Mouse (Mus musculus) stomach, embryonic 16.5 days (tissue): Measurements from ENCODE around the gene Tgif1. TPM values are rescaled to one million over a fixed set of nuclear protein-coding genes. Genes with fewer than 3 reads are reported as not detected.
A peak's percentile ranks its signal among the peaks of the same experiment; 100 is the strongest.

Experiments used
- ATAC-seq: fragments of 200-750 bp; cut with Nextera tagmentation; 2 replicates; pipeline ENCODE4 v1.8.0; 2017; ENCODE audit warnings: moderate number of reproducible peaks, moderate TSS enrichment; ENCODE audit not compliant: insufficient read depth, low FRiP score
- H3K27ac ChIP-seq: fragments of 300-500 bp; sonication (generic); 2 replicates; pipeline ENCODE4 v1.5.1; 2014; ENCODE audit warnings: low read length
- H3K27me3 ChIP-seq: fragments of 300-500 bp; sonication (generic); 2 replicates; pipeline ENCODE4 v1.6.1; 2014; ENCODE audit warnings: low read length, control low read depth, mixed read lengths; ENCODE audit not compliant: control insufficient read depth, insufficient read depth
- H3K36me3 ChIP-seq: fragments of 300-500 bp; sonication (generic); 2 replicates; pipeline ENCODE4 v1.6.1; 2014; ENCODE audit warnings: low read length; ENCODE audit not compliant: control insufficient read depth, insufficient read depth
- H3K4me1 ChIP-seq: fragments of 300-500 bp; sonication (generic); 2 replicates; pipeline ENCODE4 v1.6.1; 2014; ENCODE audit warnings: low read length, control low read depth, mixed read lengths; ENCODE audit not compliant: control insufficient read depth, insufficient read depth
- H3K4me2 ChIP-seq: fragments of 300-500 bp; sonication (generic); 2 replicates; pipeline ENCODE4 v1.6.1; 2014; ENCODE audit warnings: low read depth, low read length, mixed read lengths
- H3K4me3 ChIP-seq: fragments of 300-500 bp; sonication (generic); replicated peaks from 2 replicates; pipeline ENCODE4 v1.5.1; 2014; ENCODE audit warnings: mild to moderate bottlenecking, low read length
- H3K9ac ChIP-seq: fragments of 300-500 bp; sonication (generic); 2 replicates; pipeline ENCODE4 v1.6.1; 2014; ENCODE audit warnings: low read length
- H3K9me3 ChIP-seq: fragments of 300-500 bp; sonication (generic); replicated peaks from 2 replicates; pipeline ENCODE4 v1.6.1; 2016; ENCODE audit warnings: low read length, control low read depth; ENCODE audit not compliant: control insufficient read depth
- WGBS: fragments of 180-500 bp; shearing (Covaris S2); extraction: QIAGEN DNeasy Blood & Tissue Kit; methylation state at CpG from one replicate; pipeline ENCODE4 v1.1.7; 2014; 5-methylcytosine and 5-hydroxymethylcytosine counted together
- polyA plus RNA-seq: library from polyadenylated mRNA; unstranded; fragments of >200 nt; fragmentation: Nextera tagmentation; extraction: Ambion mirVana; gene quantifications from 2 replicates; pipeline ENCODE4 v1.2.1, GENCODE M21; 2015

Gene Tgif1
- polyA plus RNA-seq, 1 experiment from 2014 or later: 56.5 TPM

- ATAC-seq: no peak
- no peaks in the 10 kb centered on the region for H3K36me3 ChIP-seq
- H3K9me3 ChIP-seq: no peaks in the 10 kb centered on the region
- peaks cover 5% of the 10 kb centered on the region; the same call in 1 of the 2 replicates for H3K4me1 ChIP-seq
- no peaks in the 10 kb centered on the region for H3K27me3 ChIP-seq
- H3K4me2 ChIP-seq: no peak overlapping the region
- no peak overlapping the region for H3K27ac ChIP-seq
- no peak overlapping the region for H3K4me3 ChIP-seq
- no peak overlapping the region for H3K9ac ChIP-seq
- WGBS: 61% methylated on average over 5 of the region's 5 CpGs
Measured at GRCm38 (mm10) chr17:70871676-70872075, 18.3 kb upstream of the Tgif1 start.

- no peaks in the 10 kb centered on the region for H3K36me3 ChIP-seq
- no peaks in the 10 kb centered on the region for H3K9me3 ChIP-seq
- WGBS: 89% methylated on average over 4 of the region's 4 CpGs
- H3K4me2 ChIP-seq: no peak overlapping the region
- no peak overlapping the region for H3K27ac ChIP-seq
- peaks cover 5% of the 10 kb centered on the region; the same call in 1 of the 2 replicates for H3K4me1 ChIP-seq
- no peaks in the 10 kb centered on the region for H3K27me3 ChIP-seq
- H3K4me3 ChIP-seq: no peak overlapping the region
- no peak for ATAC-seq
- H3K9ac ChIP-seq: no peak overlapping the region
Measured at GRCm38 (mm10) chr17:70870581-70870980, 17.2 kb upstream of the Tgif1 start.

- 72% methylated on average over 5 of the region's 5 CpGs for WGBS
- no peak for ATAC-seq
- Histone ChIP-seq H3K4me2 (no peak overlapping the region), H3K4me3 (no peak overlapping the region), H3K9me3 (no peaks in the 10 kb centered on the region), H3K36me3 (no peaks in the 10 kb centered on the region), H3K4me1 (peaks cover 5% of the 10 kb centered on the region; the same call in 1 of the 2 replicates), H3K9ac (no peak overlapping the region), H3K27me3 (no peaks in the 10 kb centered on the region), H3K27ac (no peak overlapping the region)
Measured at GRCm38 (mm10) chr17:70868577-70869229, 15.4 kb upstream of the Tgif1 start.

- Histone ChIP-seq H3K36me3 (peaks cover 3% of the 10 kb centered on the region; the same call in 1 of the 2 replicates), H3K27ac (no peak overlapping the region), H3K4me2 (no peak overlapping the region), H3K4me3 (no peak overlapping the region), H3K4me1 (no peaks in the 10 kb centered on the region), H3K27me3 (no peaks in the 10 kb centered on the region), H3K9me3 (peaks cover 4% of the 10 kb centered on the region; the same call in 1 of the 2 replicates), H3K9ac (no peak overlapping the region)
- no peak for ATAC-seq
- WGBS: 79% methylated on average over 6 of the region's 6 CpGs
Measured at GRCm38 (mm10) chr17:70866538-70867114, 13.3 kb upstream of the Tgif1 start.

- no peak for ATAC-seq
- Histone ChIP-seq H3K36me3 (peaks cover 3% of the 10 kb centered on the region; the same call in 1 of the 2 replicates), H3K9me3 (peaks cover 4% of the 10 kb centered on the region; the same call in 1 of the 2 replicates), H3K4me1 (no peaks in the 10 kb centered on the region), H3K9ac (no peak overlapping the region), H3K4me2 (no peak overlapping the region), H3K27me3 (no peaks in the 10 kb centered on the region), H3K4me3 (no peak overlapping the region), H3K27ac (no peak overlapping the region)
- 88% methylated on average over 5 of the region's 5 CpGs for WGBS
Measured at GRCm38 (mm10) chr17:70866029-70866428, 12.7 kb upstream of the Tgif1 start.

- H3K9me3 ChIP-seq: peaks cover 4% of the 10 kb centered on the region; the same call in 1 of the 2 replicates
- no peak overlapping the region for H3K4me3 ChIP-seq
- H3K9ac ChIP-seq: no peak overlapping the region
- H3K4me2 ChIP-seq: no peak overlapping the region
- WGBS: 63% methylated on average over 10 of the region's 10 CpGs
- peak overlapping the region; percentile 9; the same call in 1 of the 2 replicates for H3K27ac ChIP-seq
- H3K27me3 ChIP-seq: no peaks in the 10 kb centered on the region
- H3K36me3 ChIP-seq: peaks cover 3% of the 10 kb centered on the region; the same call in 1 of the 2 replicates
- no peaks in the 10 kb centered on the region for H3K4me1 ChIP-seq
- ATAC-seq: no peak
Measured at GRCm38 (mm10) chr17:70865060-70865604, 11.8 kb upstream of the Tgif1 start.

- Histone ChIP-seq H3K27me3 (no peaks in the 10 kb centered on the region), H3K4me3 (no peak overlapping the region), H3K9ac (no peak overlapping the region), H3K27ac (peak overlapping the region; percentile 9; the same call in 1 of the 2 replicates), H3K36me3 (peaks cover 3% of the 10 kb centered on the region; the same call in 1 of the 2 replicates), H3K4me2 (no peak overlapping the region), H3K9me3 (peaks cover 4% of the 10 kb centered on the region; the same call in 1 of the 2 replicates), H3K4me1 (no peaks in the 10 kb centered on the region)
- WGBS: 71% methylated on average over 3 of the region's 3 CpGs
- ATAC-seq: no peak
Measured at GRCm38 (mm10) chr17:70864645-70865044, 11.3 kb upstream of the Tgif1 start.

- no peak for ATAC-seq
- no peaks in the 10 kb centered on the region for H3K4me1 ChIP-seq
- H3K4me3 ChIP-seq: no peak overlapping the region
- peaks cover 4% of the 10 kb centered on the region; the same call in 1 of the 2 replicates for H3K9me3 ChIP-seq
- peaks cover 3% of the 10 kb centered on the region; the same call in 1 of the 2 replicates for H3K36me3 ChIP-seq
- WGBS: 94% methylated on average over 8 of the region's 8 CpGs
- no peak overlapping the region for H3K27ac ChIP-seq
- H3K4me2 ChIP-seq: no peak overlapping the region
- H3K9ac ChIP-seq: no peak overlapping the region
- H3K27me3 ChIP-seq: no peaks in the 10 kb centered on the region
Measured at GRCm38 (mm10) chr17:70864117-70864516, 10.8 kb upstream of the Tgif1 start.

- Histone ChIP-seq H3K9me3 (peaks cover 4% of the 10 kb centered on the region; the same call in 1 of the 2 replicates), H3K4me3 (no peak overlapping the region), H3K4me2 (no peak overlapping the region), H3K4me1 (peaks cover 5% of the 10 kb centered on the region; the same call in 1 of the 2 replicates), H3K27ac (no peak overlapping the region), H3K36me3 (peaks cover 3% of the 10 kb centered on the region; the same call in 1 of the 2 replicates), H3K9ac (no peak overlapping the region), H3K27me3 (no peaks in the 10 kb centered on the region)
- no peak for ATAC-seq
- WGBS: 78% methylated on average over 4 of the region's 4 CpGs
Measured at GRCm38 (mm10) chr17:70858814-70859213, 5.5 kb upstream of the Tgif1 start.
